Comparison of ENCODE assay signal across 7 mouse cellular contexts in the genomic region with DNA sequence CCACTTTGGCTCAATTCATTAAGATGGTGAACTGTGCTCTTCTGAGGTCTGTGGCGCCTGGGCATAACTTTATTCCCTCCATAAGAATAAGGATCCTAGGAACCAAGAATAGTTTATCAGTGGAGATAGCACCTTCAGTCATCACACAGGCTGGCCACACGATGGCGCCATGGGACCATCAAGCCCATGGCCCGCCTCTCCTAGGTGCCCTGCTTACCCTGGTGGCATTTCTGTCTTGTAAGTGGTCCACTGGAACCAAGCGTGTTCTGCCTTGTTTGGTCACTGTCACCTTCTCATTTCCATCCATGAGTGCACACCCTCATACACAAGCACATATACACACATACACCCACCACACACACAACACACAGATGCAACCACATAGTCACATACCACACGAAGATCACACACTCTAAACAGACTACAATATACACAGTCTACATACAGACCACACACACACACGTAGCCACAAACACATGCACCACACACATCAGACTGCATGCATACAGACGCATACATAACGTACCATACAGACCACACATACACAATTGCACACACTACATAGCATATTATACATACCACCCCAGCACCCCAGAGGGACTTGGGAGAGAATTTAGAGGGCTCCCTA.
DNase-seq lines count a peak whose midpoint lies in the region; ATAC-seq and TF ChIP-seq lines count a peak whose summit lies in the region.

No protein-coding gene starts in this region.

- H3K79me2 ChIP-seq in CH12.LX (replicated peaks; ENCODE audit: control insufficient read depth, extremely low read depth, insufficient read depth, poor library complexity, severe bottlenecking), result no peaks in the 10 kb centered on the region

- H3K4me3 ChIP-seq in CH12.LX (replicated peaks in 1 of 3; ENCODE audit: low read depth in 2 of 3, low read length in 2 of 3, poor library complexity in 1 of 3), result no peak overlapping the region
- no peak overlapping the region for H3K4me3 ChIP-seq in forebrain, postnatal 0 days (ENCODE audit: low read depth, low read length)
- H3K4me3 ChIP-seq in kidney, embryonic 14.5 days (ENCODE audit: low read length), result no peak overlapping the region
- H3K4me3 ChIP-seq in lung, embryonic 16.5 days (ENCODE audit: low read length), result no peak overlapping the region

- TF ChIP-seq RAD21 in CH12.LX (IDR thresholded peaks at IDR 0.05; ENCODE audit: low read depth, low read length), result peak; percentile 87

- no peak for TF ChIP-seq POLR2A in CH12.LX (IDR thresholded peaks at IDR 0.05; ENCODE audit: low read depth, low read length)

- peaks cover 0 to 24% of the 10 kb centered on the region in 2 experiments; a peak in 2 of 4 replicates for H3K4me1 ChIP-seq in CH12.LX (ENCODE audit: control insufficient read depth in 1 of 2, insufficient read depth in 2 of 2)
- no peaks in the 10 kb centered on the region for H3K4me1 ChIP-seq in forebrain, postnatal 0 days (ENCODE audit: insufficient read depth)
- no peaks in the 10 kb centered on the region for H3K4me1 ChIP-seq in kidney, embryonic 14.5 days (ENCODE audit: control insufficient read depth, insufficient read depth, low read length)
- no peaks in the 10 kb centered on the region for H3K4me1 ChIP-seq in lung, embryonic 16.5 days (replicated peaks; ENCODE audit: control insufficient read depth, insufficient read depth, low read length)

- in situ Hi-C loops in CH12.LX (cut with MboI; ENCODE audit: low pct_ligation_motif_present, low pct_unique_long_range_greater_than_20kb, low sequenced_read_pairs), result loop anchor here (25.0 kb wide), 2 partner anchors 100 to 250 kb away; no protein-coding TSS in a partner anchor

- H3K9ac ChIP-seq in CH12.LX (ENCODE audit: insufficient read depth, low read depth), result no peak overlapping the region
- no peak overlapping the region for H3K9ac ChIP-seq in forebrain, postnatal 0 days
- H3K9ac ChIP-seq in kidney, embryonic 14.5 days (ENCODE audit: low read depth, low read length), result no peak overlapping the region
- H3K9ac ChIP-seq in lung, embryonic 16.5 days (ENCODE audit: low read length), result no peak overlapping the region

- no peaks in the 10 kb centered on the region for H3K9me3 ChIP-seq in CH12.LX (replicated peaks; ENCODE audit: low read length)
- H3K9me3 ChIP-seq in forebrain, postnatal 0 days (ENCODE audit: low read length), result no peaks in the 10 kb centered on the region
- H3K9me3 ChIP-seq in kidney, embryonic 14.5 days (ENCODE audit: control insufficient read depth, low read length), result no peaks in the 10 kb centered on the region
- H3K9me3 ChIP-seq in lung, embryonic 16.5 days (ENCODE audit: control insufficient read depth, low read length), result no peaks in the 10 kb centered on the region

- no peak for TF ChIP-seq EP300 in CH12.LX (IDR thresholded peaks at IDR 0.05; ENCODE audit: low read length)

- 36% methylated on average over 9 of the region's 9 CpGs for WGBS in forebrain, postnatal 0 days
- 41% methylated on average over 9 of the region's 9 CpGs for WGBS in kidney, embryonic 14.5 days
- WGBS in lung, embryonic 16.5 days, result 36% methylated on average over 9 of the region's 9 CpGs

- no peak overlapping the region for H3K27ac ChIP-seq in CH12.LX (ENCODE audit: insufficient read depth, low read depth)
- H3K27ac ChIP-seq in forebrain, postnatal 0 days (ENCODE audit: low read depth, low read length), result no peak overlapping the region
- H3K27ac ChIP-seq in kidney, embryonic 14.5 days (ENCODE audit: low read depth, low read length), result no peak overlapping the region
- no peak overlapping the region for H3K27ac ChIP-seq in lung, embryonic 16.5 days (ENCODE audit: low read length)

- no peaks in the 10 kb centered on the region for H3K27me3 ChIP-seq in CH12.LX (replicated peaks)
- H3K27me3 ChIP-seq in forebrain, postnatal 0 days (ENCODE audit: insufficient read depth, low read length), result no peaks in the 10 kb centered on the region; the same call in 1 of the 2 replicates
- H3K27me3 ChIP-seq in kidney, embryonic 14.5 days (ENCODE audit: control insufficient read depth, insufficient read depth, low read length), result no peaks in the 10 kb centered on the region
- H3K27me3 ChIP-seq in lung, embryonic 16.5 days (ENCODE audit: control insufficient read depth, insufficient read depth, low read depth, low read length), result no peaks in the 10 kb centered on the region

- ATAC-seq in forebrain, postnatal 0 days, result peak; percentile 83
- 0 out of 2 replicates have a peak, but pooled peaks have one; percentile 49 for ATAC-seq in kidney, embryonic 14.5 days (ENCODE audit: low FRiP score, low TSS enrichment)
- ATAC-seq in lung, embryonic 16.5 days (ENCODE audit: low read depth), result peak; percentile 26; the same call in 1 of the 2 replicates

- DNase-seq in 3T3-L1 (ENCODE audit: low read depth, low spot score), result peak; percentile 56
- peak; percentile 57 for DNase-seq in CH12.LX (ENCODE audit: extremely low read depth)
- peak; percentile 12 for DNase-seq in c-Kit-positive CD71-positive TER-119-positive erythroid progenitor cells, embryonic 14.5 days (ENCODE audit: low spot score)
- peak; percentile 88 for DNase-seq in forebrain, postnatal 0 days
- peak; percentile 82 for DNase-seq in retina, embryonic 14.5 days (ENCODE audit: low spot score)

- peak; percentile 67 to 87 for TF ChIP-seq CTCF in CH12.LX (conservative IDR thresholded peaks at IDR 0.05 in 1 of 2, IDR thresholded peaks at IDR 0.05 in 1 of 2; ENCODE audit: low read depth in 2 of 2, low read length in 2 of 2)
- peak; percentile 98 for TF ChIP-seq CTCF in forebrain, postnatal 0 days (IDR thresholded peaks at IDR 0.05; ENCODE audit: low read depth)

- peaks cover 0 to 29% of the 10 kb centered on the region in 2 experiments for H3K36me3 ChIP-seq in CH12.LX (replicated peaks in 1 of 2; ENCODE audit: control insufficient read depth in 1 of 2, insufficient read depth in 1 of 2, low read length in 1 of 2)
- no peaks in the 10 kb centered on the region for H3K36me3 ChIP-seq in forebrain, postnatal 0 days (ENCODE audit: insufficient read depth)
- no peaks in the 10 kb centered on the region for H3K36me3 ChIP-seq in kidney, embryonic 14.5 days (ENCODE audit: control insufficient read depth, insufficient read depth, low read length)
- no peaks in the 10 kb centered on the region for H3K36me3 ChIP-seq in lung, embryonic 16.5 days (ENCODE audit: control insufficient read depth, insufficient read depth, low read length)

- dilution Hi-C loops in CH12.LX (cut with MboI; ENCODE audit: extremely low pct_ligation_motif_present, extremely low pct_unique_long_range_greater_than_20kb, low sequenced_read_pairs), result no loop called here

- no peak overlapping the region for H3K4me2 ChIP-seq in CH12.LX (ENCODE audit: insufficient read depth, low read depth, poor library complexity, severe bottlenecking)
- H3K4me2 ChIP-seq in forebrain, postnatal 0 days (ENCODE audit: low read depth), result no peak overlapping the region
- no peak overlapping the region for H3K4me2 ChIP-seq in kidney, embryonic 14.5 days (replicated peaks; ENCODE audit: low read depth, low read length)
- H3K4me2 ChIP-seq in lung, embryonic 16.5 days (ENCODE audit: low read depth, low read length), result no peak overlapping the region

TF ChIP-seq in CH12.LX, 34 proteins besides CTCF, POLR2A, EP300 and RAD21:
- TF ChIP-seq RCOR1 (conservative IDR thresholded peaks at IDR 0.05; ENCODE audit: low read depth, low read length) (no peak), ZC3H11A (IDR thresholded peaks at IDR 0.05; ENCODE audit: low read depth, low read length) (peak; percentile 21; the same call in 1 of the 2 replicates), MYC (IDR thresholded peaks at IDR 0.05; ENCODE audit: low read depth, low read length) (no peak), TCF12 (IDR thresholded peaks at IDR 0.05; ENCODE audit: low read depth, low read length) (no peak), SIN3A (IDR thresholded peaks at IDR 0.05; ENCODE audit: low read length) (no peak), BHLHE40 (IDR thresholded peaks at IDR 0.05; ENCODE audit: low read depth, low read length) (no peak), SMC3 (IDR thresholded peaks at IDR 0.05; ENCODE audit: low read depth, low read length) (peak; percentile 79), ZKSCAN1 (IDR thresholded peaks at IDR 0.05; ENCODE audit: borderline replicate concordance, low read depth, low read length) (no peak), JUN (IDR thresholded peaks at IDR 0.05; ENCODE audit: insufficient read depth, low read depth, low read length) (no peak)

Comparison
In these comparisons a context has a peak if more than half of its experiments do, and no peak if none do; other contexts are left out.
1. DNase-seq: peak in every context shown above with its lines; median percentile 88 in forebrain, postnatal 0 days; 82 in retina, embryonic 14.5 days; 57 in CH12.LX; 56 in 3T3-L1; 12 in c-Kit-positive CD71-positive TER-119-positive erythroid progenitor cells, embryonic 14.5 days.
2. ATAC-seq: peak in every context shown above with its lines; median percentile 83 in forebrain, postnatal 0 days; 49 in kidney, embryonic 14.5 days; 26 in lung, embryonic 16.5 days.